Mouse (Mus musculus) liver, embryonic 12.5 days (tissue): ENCODE data around the gene Dgkg. TPM values are rescaled to one million over a fixed set of nuclear protein-coding genes. Genes with fewer than 3 reads are reported as not detected.
A peak's percentile ranks its signal among the peaks of the same experiment; 100 is the strongest.

Source experiments
- ATAC-seq: fragments of 200-750 bp; cut with Nextera tagmentation; 2 replicates; pipeline ENCODE4 v1.8.0; 2017; ENCODE audit warnings: moderate number of reproducible peaks, mild to moderate bottlenecking, moderate library complexity
- H3K27ac ChIP-seq: fragments of 300-500 bp; sonication (generic); 2 replicates; pipeline ENCODE4 v1.5.1; 2016; ENCODE audit warnings: mild to moderate bottlenecking
- H3K27me3 ChIP-seq: fragments of 300-500 bp; sonication (generic); replicated peaks from 2 replicates; pipeline ENCODE4 v1.6.1; 2016; ENCODE audit warnings: mild to moderate bottlenecking, moderate library complexity
- H3K36me3 ChIP-seq: fragments of 300-500 bp; sonication (generic); 2 replicates; pipeline ENCODE4 v1.6.1; 2016; ENCODE audit warnings: mild to moderate bottlenecking, moderate library complexity
- H3K4me1 ChIP-seq: fragments of 300-500 bp; sonication (generic); 2 replicates; pipeline ENCODE4 v1.6.1; 2016
- H3K4me2 ChIP-seq: fragments of 300-500 bp; sonication (generic); 2 replicates; pipeline ENCODE4 v1.6.1; 2016; ENCODE audit warnings: mild to moderate bottlenecking, moderate library complexity
- H3K4me3 ChIP-seq: fragments of 300-500 bp; sonication (generic); 2 replicates; pipeline ENCODE4 v1.5.1; 2016; ENCODE audit warnings: mild to moderate bottlenecking, moderate library complexity
- H3K9ac ChIP-seq: fragments of 300-500 bp; sonication (generic); 2 replicates; pipeline ENCODE4 v1.6.1; 2016; ENCODE audit warnings: mild to moderate bottlenecking, moderate library complexity
- H3K9me3 ChIP-seq: fragments of 300-500 bp; sonication (generic); replicated peaks from 2 replicates; pipeline ENCODE4 v1.6.1; 2016; ENCODE audit warnings: mild to moderate bottlenecking, moderate library complexity
- WGBS: fragments of 180-500 bp; shearing (Covaris S2); methylation state at CpG from one replicate; pipeline ENCODE4 v1.1.7; 2016; ENCODE audit not compliant: insufficient replicate concordance; 5-methylcytosine and 5-hydroxymethylcytosine counted together
- polyA plus RNA-seq: library from polyadenylated mRNA; unstranded; fragments of >200 nt; fragmentation: Nextera tagmentation; extraction: Ambion mirVana; gene quantifications from 2 replicates; pipeline ENCODE4 v1.2.1, GENCODE M21; 2016

Gene Dgkg
- polyA plus RNA-seq, 1 experiment from 2014 or later = 0.89 TPM

DNA sequence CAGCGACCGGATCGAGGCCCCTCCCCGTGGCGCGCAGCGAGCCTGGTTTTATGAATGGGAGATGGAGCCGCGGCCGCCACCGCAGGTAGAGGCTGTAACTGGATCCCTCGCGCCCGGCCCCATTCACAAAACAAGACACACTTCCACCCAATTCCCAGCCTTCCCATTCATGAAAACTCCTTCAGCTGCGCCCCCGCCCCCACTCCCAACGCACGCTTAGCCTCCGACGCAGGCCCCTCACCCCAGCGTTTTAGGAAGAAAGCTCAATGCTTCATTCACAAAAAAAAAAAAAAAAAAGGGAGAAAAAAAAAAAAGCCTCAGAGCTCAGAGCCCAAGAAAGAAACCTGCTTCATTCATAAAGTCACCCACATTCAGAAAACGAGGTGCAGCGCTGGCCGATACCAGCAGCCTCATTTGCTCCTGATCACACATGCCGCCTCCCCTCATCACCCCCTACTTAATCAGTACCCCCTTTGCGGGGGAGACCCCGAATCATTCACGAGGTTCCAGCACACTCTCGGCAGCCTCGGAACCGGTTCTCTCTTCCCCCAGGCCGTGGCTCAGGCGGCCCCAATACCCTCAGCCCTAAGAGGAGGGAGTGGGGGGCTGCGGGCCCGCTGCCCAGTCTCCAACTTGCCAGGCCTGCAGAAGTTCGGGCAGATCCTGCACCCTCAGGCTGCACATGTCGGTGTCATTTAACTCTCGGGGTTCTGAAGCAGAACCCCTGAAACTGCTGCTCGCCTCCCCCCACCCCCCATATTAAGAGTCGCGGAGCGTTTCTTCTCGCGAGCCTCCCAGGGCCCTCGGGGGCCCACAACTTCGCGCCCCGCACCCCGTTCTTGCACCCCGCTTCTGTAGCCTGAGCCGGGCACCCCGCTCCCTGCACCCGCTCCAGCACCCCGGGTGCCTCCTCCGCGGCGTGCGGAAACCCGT is 218.3 kb downstream of the Dgkg start:
- H3K36me3 ChIP-seq = no peaks in the 10 kb centered on the region
- peaks cover 62% of the 10 kb centered on the region for H3K27me3 ChIP-seq
- peak overlapping the region; percentile 70 for H3K4me3 ChIP-seq
- WGBS = under 1% methylated on average over 59 of the region's 59 CpGs
- peak overlapping the region; percentile 64; the same call in 1 of the 2 replicates for H3K27ac ChIP-seq
- H3K4me1 ChIP-seq = peaks cover 18% of the 10 kb centered on the region
- peak overlapping the region; percentile 71 for H3K9ac ChIP-seq
- peak overlapping the region; percentile 87 for H3K4me2 ChIP-seq
- H3K9me3 ChIP-seq = no peaks in the 10 kb centered on the region
- peak; percentile 10 for ATAC-seq

DNA sequence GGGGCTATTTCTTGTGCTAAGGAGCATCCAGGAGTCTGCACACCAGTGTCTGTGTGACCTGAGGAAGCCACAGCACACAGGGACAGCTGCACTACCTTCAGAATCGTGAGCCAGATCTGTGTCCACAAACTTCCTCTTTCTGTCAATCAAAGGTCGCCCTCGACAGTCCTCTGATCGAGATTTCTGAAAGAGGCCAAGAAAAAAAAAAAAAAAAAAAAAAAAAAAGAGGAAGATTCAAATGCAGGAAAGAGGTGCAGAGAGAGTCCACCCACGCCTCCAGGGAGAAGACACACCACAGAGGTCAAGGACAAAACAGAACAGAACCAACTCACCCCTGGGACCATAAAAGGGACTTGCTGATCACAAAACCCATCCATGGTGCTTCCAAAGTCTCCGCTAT is 220.9 kb downstream of the Dgkg start:
- H3K9me3 ChIP-seq = no peaks in the 10 kb centered on the region
- H3K36me3 ChIP-seq = no peaks in the 10 kb centered on the region
- no peak overlapping the region for H3K9ac ChIP-seq
- no peak for ATAC-seq
- WGBS = 10% methylated on average over 6 of the region's 6 CpGs
- H3K4me2 ChIP-seq = no peak overlapping the region
- H3K27ac ChIP-seq = no peak overlapping the region
- peaks cover 52% of the 10 kb centered on the region for H3K27me3 ChIP-seq
- peaks cover 21% of the 10 kb centered on the region for H3K4me1 ChIP-seq
- no peak overlapping the region for H3K4me3 ChIP-seq

DNA sequence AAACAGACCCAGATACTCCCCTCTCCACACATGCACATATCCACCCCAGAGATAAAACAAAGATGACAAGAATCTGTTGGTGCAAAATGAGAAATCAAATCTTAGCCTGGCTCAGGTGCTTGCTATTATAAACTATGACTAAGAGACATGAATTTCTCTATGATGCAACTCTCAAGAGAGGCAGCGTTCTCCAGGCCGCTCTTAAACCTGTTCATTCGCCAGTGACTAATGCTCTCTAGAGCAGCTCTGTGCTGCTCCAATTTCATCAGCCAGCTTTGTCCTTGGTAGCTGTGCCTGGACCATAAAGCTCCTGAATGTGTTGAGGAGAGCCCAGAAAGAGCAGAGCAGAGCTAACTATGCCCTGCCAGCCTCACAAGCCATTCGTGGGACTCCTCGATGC is 222.5 kb downstream of the Dgkg start:
- Histone ChIP-seq H3K9me3 (no peaks in the 10 kb centered on the region), H3K4me1 (peaks cover 12% of the 10 kb centered on the region), H3K4me3 (no peak overlapping the region), H3K27me3 (peaks cover 42% of the 10 kb centered on the region), H3K4me2 (no peak overlapping the region), H3K27ac (no peak overlapping the region), H3K36me3 (no peaks in the 10 kb centered on the region), H3K9ac (no peak overlapping the region)
- no peak for ATAC-seq
- WGBS = 77% methylated on average over 5 of the region's 5 CpGs

DNA sequence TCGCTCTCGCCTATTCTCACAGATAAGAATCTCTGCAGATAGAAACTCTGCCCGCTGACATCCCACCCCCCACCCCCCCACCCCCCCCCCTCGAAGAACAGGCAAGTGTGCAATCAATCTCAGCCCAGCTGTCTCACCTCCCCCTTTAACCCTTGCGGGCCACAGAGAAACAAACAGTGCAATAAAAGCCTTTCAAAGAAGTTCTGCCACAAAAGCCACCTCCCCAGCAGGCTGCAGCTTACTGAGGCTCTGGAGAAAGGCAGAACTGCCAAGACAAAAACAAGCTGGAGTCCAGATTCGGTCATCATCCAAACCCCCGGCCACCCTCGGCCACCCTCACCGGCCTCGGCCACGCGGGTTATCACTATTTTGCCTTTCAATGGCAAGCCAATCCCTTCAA is 223.1 kb downstream of the Dgkg start:
- no peak for ATAC-seq
- Histone ChIP-seq H3K27me3 (peaks cover 36% of the 10 kb centered on the region), H3K4me2 (0 out of 2 replicates have a peak overlapping the region, but pooled peaks have one; percentile 8), H3K9me3 (no peaks in the 10 kb centered on the region), H3K9ac (no peak overlapping the region), H3K4me1 (peaks cover 16% of the 10 kb centered on the region), H3K27ac (no peak overlapping the region), H3K4me3 (no peak overlapping the region), H3K36me3 (no peaks in the 10 kb centered on the region)
- WGBS = 55% methylated on average over 12 of the region's 12 CpGs

DNA sequence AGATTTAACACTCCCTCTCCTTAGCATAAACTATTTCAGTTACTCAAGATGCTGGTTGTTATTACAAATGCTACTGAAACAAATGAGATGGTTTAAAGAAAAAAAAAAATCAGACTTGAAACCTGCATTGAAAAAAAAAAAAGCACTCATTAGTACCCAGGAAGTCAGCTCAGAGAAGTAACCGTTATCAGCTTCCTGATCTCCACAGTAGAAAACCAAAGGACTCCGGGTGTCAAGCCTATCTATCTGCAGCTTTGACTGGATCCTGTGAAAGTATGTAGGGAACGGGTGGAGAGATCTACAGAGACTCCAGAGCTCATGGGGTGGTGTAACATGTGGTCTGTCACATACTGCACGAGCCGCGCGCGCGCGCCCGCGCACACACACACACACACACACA is 225.2 kb downstream of the Dgkg start:
- no peak overlapping the region for H3K4me3 ChIP-seq
- no peak overlapping the region for H3K27ac ChIP-seq
- 27% methylated on average over 12 of the region's 12 CpGs for WGBS
- ATAC-seq = no peak
- no peaks in the 10 kb centered on the region for H3K9me3 ChIP-seq
- H3K4me2 ChIP-seq = no peak overlapping the region
- H3K27me3 ChIP-seq = peaks cover 19% of the 10 kb centered on the region
- peaks cover 19% of the 10 kb centered on the region; the same call in 1 of the 2 replicates for H3K4me1 ChIP-seq
- no peak overlapping the region for H3K9ac ChIP-seq
- no peaks in the 10 kb centered on the region for H3K36me3 ChIP-seq

DNA sequence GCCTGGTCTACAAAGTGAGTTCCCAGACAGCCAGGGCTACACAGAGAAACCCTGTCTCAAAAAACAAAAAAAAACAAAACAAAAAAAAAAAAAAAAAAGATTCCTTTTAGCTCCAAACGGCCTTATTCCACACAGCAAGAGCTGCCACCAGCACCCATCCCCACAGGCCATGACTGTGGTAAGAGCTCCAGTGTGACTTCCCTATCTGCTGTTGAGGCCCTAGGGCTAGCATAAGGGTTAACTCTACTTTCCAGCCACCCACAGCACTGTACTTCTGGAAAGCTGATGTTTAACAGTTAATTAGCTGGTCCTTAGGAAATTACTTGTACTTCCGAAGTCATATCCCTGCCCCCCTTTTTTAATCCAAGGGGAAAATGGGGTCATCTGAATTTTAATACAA is 225.7 kb downstream of the Dgkg start:
- Histone ChIP-seq H3K4me3 (no peak overlapping the region), H3K4me1 (peaks cover 18% of the 10 kb centered on the region; the same call in 1 of the 2 replicates), H3K27ac (no peak overlapping the region), H3K9me3 (no peaks in the 10 kb centered on the region), H3K9ac (no peak overlapping the region), H3K36me3 (no peaks in the 10 kb centered on the region), H3K27me3 (peaks cover 18% of the 10 kb centered on the region), H3K4me2 (no peak overlapping the region)
- no peak for ATAC-seq
- 42% methylated on average over 2 of the region's 2 CpGs for WGBS

DNA sequence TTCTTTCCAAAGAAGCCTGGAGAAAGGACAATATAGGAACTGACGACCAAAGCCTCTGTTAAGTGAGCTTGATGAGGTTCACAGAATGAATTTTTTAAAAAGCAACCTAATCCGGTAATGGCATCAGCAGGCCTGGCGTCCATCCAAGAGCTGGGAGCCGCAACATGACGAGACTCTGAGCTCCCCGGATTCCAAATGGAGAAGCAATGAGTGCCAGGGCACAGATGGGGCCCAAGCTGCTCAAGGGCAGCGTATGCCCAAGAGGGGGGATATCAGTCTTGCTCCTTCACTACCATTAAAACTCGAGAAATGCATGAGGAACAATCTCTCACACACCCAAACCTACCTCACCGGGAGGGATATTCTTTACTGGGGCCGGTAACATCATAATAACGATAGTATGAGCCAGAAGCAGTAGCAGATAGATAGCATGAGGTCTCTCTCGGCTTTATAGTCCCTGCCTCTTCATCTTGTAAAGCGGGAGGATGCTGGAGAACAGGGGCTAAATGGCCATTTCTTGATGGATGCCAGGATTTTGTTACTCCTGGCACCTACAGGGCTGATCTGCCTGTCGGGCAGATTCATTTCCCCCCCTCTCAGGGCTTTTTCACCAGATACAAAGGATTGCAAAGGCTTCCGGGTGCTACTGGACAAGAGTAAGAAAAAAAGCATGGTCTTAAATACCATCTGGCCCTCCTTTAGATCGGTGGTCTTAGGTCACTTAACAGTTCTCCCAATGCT is 226.6 kb downstream of the Dgkg start:
- H3K4me1 ChIP-seq = peaks cover 16% of the 10 kb centered on the region; the same call in 1 of the 2 replicates
- ATAC-seq = no peak
- no peaks in the 10 kb centered on the region for H3K9me3 ChIP-seq
- no peak overlapping the region for H3K27ac ChIP-seq
- H3K4me3 ChIP-seq = no peak overlapping the region
- H3K9ac ChIP-seq = no peak overlapping the region
- peaks cover 12% of the 10 kb centered on the region for H3K27me3 ChIP-seq
- H3K4me2 ChIP-seq = no peak overlapping the region
- no peaks in the 10 kb centered on the region for H3K36me3 ChIP-seq
- 76% methylated on average over 16 of the region's 16 CpGs for WGBS

DNA sequence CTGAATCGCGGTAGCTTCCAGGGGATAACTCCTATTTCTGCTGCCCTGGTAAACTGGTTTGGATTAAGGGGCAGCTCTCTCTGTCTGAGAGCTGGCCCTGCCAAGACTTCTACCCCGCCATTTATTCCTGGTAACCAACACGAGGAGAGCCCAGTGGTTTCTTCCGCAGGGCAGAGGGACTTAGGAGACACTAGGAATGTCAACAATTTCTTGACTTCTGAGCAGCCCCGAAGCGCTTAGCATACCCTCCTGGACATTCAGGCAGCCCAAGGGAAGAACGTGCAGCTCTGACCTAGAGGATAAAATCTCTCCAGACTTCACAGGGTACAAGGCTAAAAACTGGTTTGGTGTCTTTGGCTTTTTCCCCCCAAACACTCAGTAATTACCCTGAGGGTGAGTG is 227.6 kb downstream of the Dgkg start:
- Histone ChIP-seq H3K27ac (no peak overlapping the region), H3K27me3 (peaks cover 9% of the 10 kb centered on the region), H3K4me3 (no peak overlapping the region), H3K4me1 (peaks cover 16% of the 10 kb centered on the region; the same call in 1 of the 2 replicates), H3K9ac (no peak overlapping the region), H3K36me3 (no peaks in the 10 kb centered on the region), H3K4me2 (peak overlapping the region; percentile 31; the same call in 1 of the 2 replicates), H3K9me3 (no peaks in the 10 kb centered on the region)
- no peak for ATAC-seq
- WGBS = 27% methylated on average over 8 of the region's 8 CpGs

DNA sequence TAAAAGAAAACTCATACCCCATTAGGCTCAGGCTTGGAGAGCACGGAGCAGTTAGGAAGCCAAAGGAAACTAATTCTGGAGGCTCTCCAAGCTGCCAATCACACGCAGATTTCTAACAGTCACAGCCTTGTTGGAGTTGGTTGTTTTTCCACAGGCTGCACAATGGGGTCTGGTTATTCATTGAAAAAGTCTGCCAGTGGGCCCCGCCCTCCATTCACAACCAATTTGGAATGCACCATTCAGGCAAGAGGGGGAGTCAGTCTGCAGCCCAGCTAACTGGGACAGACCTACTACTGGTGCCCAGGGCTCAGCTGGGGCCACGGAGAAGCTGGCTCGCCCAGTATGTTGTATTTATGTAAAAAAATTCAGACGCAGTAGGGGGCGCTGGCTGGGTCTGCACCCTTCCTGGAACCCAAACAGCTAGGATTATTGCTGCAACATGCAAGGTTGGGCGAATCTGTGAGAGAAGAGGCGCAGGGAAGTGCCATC is 228.1 kb downstream of the Dgkg start:
- H3K27me3 ChIP-seq = peaks cover 4% of the 10 kb centered on the region
- no peak overlapping the region for H3K27ac ChIP-seq
- 12% methylated on average over 9 of the region's 9 CpGs for WGBS
- ATAC-seq = peak; percentile 72
- peaks cover 16% of the 10 kb centered on the region; the same call in 1 of the 2 replicates for H3K4me1 ChIP-seq
- H3K4me3 ChIP-seq = no peak overlapping the region
- H3K4me2 ChIP-seq = peak overlapping the region; percentile 31; the same call in 1 of the 2 replicates
- H3K9me3 ChIP-seq = no peaks in the 10 kb centered on the region
- H3K36me3 ChIP-seq = no peaks in the 10 kb centered on the region
- no peak overlapping the region for H3K9ac ChIP-seq

DNA sequence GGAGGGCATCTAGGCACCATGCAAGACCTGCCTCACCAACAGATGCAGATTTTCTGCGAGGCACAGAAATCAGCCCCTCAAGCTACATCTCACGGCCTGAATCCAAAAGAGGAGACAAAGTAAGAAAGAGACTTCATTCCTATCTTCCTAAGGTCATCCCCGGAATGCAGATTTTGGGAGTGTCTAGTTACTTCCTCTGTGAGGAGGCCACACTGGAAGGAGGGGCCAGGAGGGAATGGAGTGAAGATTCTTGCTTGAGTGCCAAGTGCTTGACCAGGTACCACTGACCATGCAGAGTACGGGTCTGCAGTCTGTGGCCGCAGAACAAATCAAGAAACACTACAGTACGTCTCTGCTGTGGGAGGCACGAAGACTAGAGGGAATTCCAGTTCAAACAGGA is 230.2 kb downstream of the Dgkg start:
- 79% methylated on average over 7 of the region's 7 CpGs for WGBS
- Histone ChIP-seq H3K4me3 (no peak overlapping the region), H3K9ac (no peak overlapping the region), H3K36me3 (no peaks in the 10 kb centered on the region), H3K4me1 (peaks cover 15% of the 10 kb centered on the region; the same call in 1 of the 2 replicates), H3K27me3 (no peaks in the 10 kb centered on the region), H3K9me3 (no peaks in the 10 kb centered on the region), H3K27ac (no peak overlapping the region), H3K4me2 (no peak overlapping the region)
- no peak for ATAC-seq

DNA sequence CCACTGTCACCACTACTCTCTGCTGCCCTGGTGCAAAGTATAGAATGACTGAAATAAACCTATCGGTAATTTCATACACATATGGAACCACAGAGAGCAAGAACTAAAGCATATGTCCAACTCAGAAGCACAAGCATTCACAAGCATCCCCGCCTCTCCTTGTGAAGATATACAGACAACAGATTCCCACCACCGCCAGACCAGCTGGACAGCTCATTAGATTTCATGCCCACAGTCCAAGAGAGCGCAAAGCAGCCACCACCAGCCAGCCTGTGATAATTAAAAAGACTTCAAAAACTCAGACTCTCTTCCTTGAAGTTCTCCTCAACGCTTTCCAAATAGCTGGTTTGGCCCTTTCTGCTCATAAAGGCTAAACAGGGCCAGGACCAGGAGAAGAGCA is 234.8 kb downstream of the Dgkg start:
- H3K4me2 ChIP-seq = no peak overlapping the region
- H3K4me3 ChIP-seq = no peak overlapping the region
- H3K4me1 ChIP-seq = peaks cover 6% of the 10 kb centered on the region; the same call in 1 of the 2 replicates
- WGBS = 72% methylated on average over 5 of the region's 5 CpGs
- H3K9me3 ChIP-seq = no peaks in the 10 kb centered on the region
- no peaks in the 10 kb centered on the region for H3K27me3 ChIP-seq
- H3K9ac ChIP-seq = no peak overlapping the region
- H3K36me3 ChIP-seq = no peaks in the 10 kb centered on the region
- no peak for ATAC-seq
- no peak overlapping the region for H3K27ac ChIP-seq
